Mouse (Mus musculus): ENCODE measurements at regions not wholly inside any gene's neighbourhood (a gene's known extent, or its start where the extent isn't known, plus 50 kb on each side); places are given as distances from the start of the nearest gene placed in this dataset.

GRCm38 (mm10) chr11:45265171-45265988 is 586.5 kb upstream of the Clint1 start:
- TF ChIP-seq POLR2A (IDR thresholded peaks at IDR 0.05; ENCODE audit: borderline replicate concordance, insufficient read depth, low read length) (no peak), CTCF (IDR thresholded peaks at IDR 0.05; ENCODE audit: borderline replicate concordance, insufficient read depth, low read depth, low read length) (no peak)
- Histone ChIP-seq H3K4me3 (replicated peaks; ENCODE audit: insufficient read depth, low read depth, low read length) (no peak overlapping the region), H3K27me3 (ENCODE audit: control insufficient read depth, insufficient read depth, low read length) (no peaks in the 10 kb centered on the region), H3K4me1 (ENCODE audit: control insufficient read depth, insufficient read depth, low read length) (no peaks in the 10 kb centered on the region), H3K27ac (ENCODE audit: insufficient read depth, low read length) (no peak overlapping the region)
- WGBS, result 67% methylated on average over 17 of the region's 17 CpGs
- no peak for DNase-seq

DNA sequence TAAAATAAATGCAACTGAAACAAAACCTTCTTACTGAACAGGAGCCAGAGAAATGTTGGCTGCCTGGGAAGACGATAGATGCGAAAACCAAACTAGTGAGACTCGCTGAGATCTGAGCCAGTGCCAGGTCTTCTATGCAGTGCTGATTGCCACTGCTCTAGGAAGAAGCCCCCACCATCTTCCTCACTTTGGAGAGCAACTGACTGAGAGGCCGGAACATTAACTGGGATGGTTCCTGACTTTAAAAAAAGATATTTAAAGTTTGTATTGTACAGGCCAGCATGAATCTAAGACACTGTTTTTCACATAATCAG is 585.9 kb upstream of the Clint1 start:
- Histone ChIP-seq H3K4me1 (ENCODE audit: control insufficient read depth, insufficient read depth, low read length) (no peaks in the 10 kb centered on the region), H3K27me3 (ENCODE audit: control insufficient read depth, insufficient read depth, low read length) (no peaks in the 10 kb centered on the region), H3K27ac (ENCODE audit: insufficient read depth, low read length) (no peak overlapping the region), H3K4me3 (replicated peaks; ENCODE audit: insufficient read depth, low read depth, low read length) (no peak overlapping the region)
- TF ChIP-seq CTCF (IDR thresholded peaks at IDR 0.05; ENCODE audit: borderline replicate concordance, insufficient read depth, low read depth, low read length) (no peak), POLR2A (IDR thresholded peaks at IDR 0.05; ENCODE audit: borderline replicate concordance, insufficient read depth, low read length) (no peak)
- 46% methylated on average over 4 of the region's 4 CpGs for WGBS
- DNase-seq, result no peak

DNA sequence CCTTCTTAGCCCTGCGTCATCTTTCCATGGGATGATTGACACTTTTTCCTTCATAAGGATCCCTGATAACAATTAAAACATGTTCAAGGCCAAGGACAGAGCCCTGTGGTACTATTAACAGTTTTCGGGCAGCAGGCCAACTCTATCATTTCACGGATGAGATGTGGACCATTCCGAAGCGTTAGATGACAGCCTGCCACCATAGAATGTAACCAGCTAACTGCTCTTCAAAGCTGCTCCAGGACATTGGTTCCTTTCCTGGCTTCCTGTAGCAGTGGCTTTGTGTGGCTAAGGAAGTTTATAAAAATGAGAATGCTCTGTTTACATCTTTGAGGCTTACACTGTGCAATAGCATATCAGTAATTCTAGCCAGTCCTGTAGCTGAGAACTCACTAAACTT is 582.6 kb upstream of the Clint1 start:
- no peak overlapping the region for H3K27ac ChIP-seq (ENCODE audit: insufficient read depth, low read length)
- no peaks in the 10 kb centered on the region; the same call in 1 of the 2 replicates for H3K4me1 ChIP-seq (ENCODE audit: control insufficient read depth, insufficient read depth, low read length)
- WGBS, result 23% methylated on average over 5 of the region's 5 CpGs
- TF ChIP-seq CTCF (IDR thresholded peaks at IDR 0.05; ENCODE audit: borderline replicate concordance, insufficient read depth, low read depth, low read length) (no peak), POLR2A (IDR thresholded peaks at IDR 0.05; ENCODE audit: borderline replicate concordance, insufficient read depth, low read length) (no peak)
- H3K4me3 ChIP-seq (replicated peaks; ENCODE audit: insufficient read depth, low read depth, low read length), result no peak overlapping the region
- H3K27me3 ChIP-seq (ENCODE audit: control insufficient read depth, insufficient read depth, low read length), result no peaks in the 10 kb centered on the region
- DNase-seq, result no peak

DNA sequence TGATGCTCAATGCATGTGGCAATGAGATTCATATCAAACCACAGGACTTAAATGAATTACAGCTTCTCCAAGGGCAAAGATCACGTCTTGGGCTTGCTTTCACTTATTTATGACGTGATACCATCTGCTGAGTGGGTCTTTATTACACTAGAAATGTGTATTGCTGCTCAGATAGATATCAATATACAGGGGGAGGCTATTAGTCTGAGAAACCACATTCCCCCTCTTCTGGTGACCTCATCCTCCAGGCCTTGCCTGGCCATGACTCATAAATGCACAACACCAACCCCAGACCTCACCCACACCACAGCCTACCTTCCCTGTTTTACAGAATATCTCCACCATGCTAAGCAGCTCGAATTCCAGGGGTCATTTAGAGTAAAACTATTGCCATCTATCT is 580.6 kb upstream of the Clint1 start:
- peaks cover 3% of the 10 kb centered on the region for H3K4me1 ChIP-seq (ENCODE audit: control insufficient read depth, insufficient read depth, low read length)
- no peak for TF ChIP-seq POLR2A (IDR thresholded peaks at IDR 0.05; ENCODE audit: borderline replicate concordance, insufficient read depth, low read length)
- TF ChIP-seq CTCF (IDR thresholded peaks at IDR 0.05; ENCODE audit: borderline replicate concordance, insufficient read depth, low read depth, low read length), result no peak
- DNase-seq, result no peak
- 75% methylated on average over 3 of the region's 3 CpGs for WGBS
- H3K27ac ChIP-seq (ENCODE audit: insufficient read depth, low read length), result no peak overlapping the region
- H3K27me3 ChIP-seq (ENCODE audit: control insufficient read depth, insufficient read depth, low read length), result no peaks in the 10 kb centered on the region
- no peak overlapping the region for H3K4me3 ChIP-seq (replicated peaks; ENCODE audit: insufficient read depth, low read depth, low read length)

- Histone ChIP-seq H3K4me3 (replicated peaks; ENCODE audit: insufficient read depth, low read depth, low read length) (no peak overlapping the region), H3K27me3 (ENCODE audit: control insufficient read depth, insufficient read depth, low read length) (no peaks in the 10 kb centered on the region; the same call in 1 of the 2 replicates), H3K4me1 (ENCODE audit: control insufficient read depth, insufficient read depth, low read length) (peaks cover 3% of the 10 kb centered on the region), H3K27ac (ENCODE audit: insufficient read depth, low read length) (no peak overlapping the region)
- DNase-seq, result peak; percentile 32 to 56
- 45% methylated on average over 10 of the region's 10 CpGs for WGBS
- TF ChIP-seq CTCF (IDR thresholded peaks at IDR 0.05; ENCODE audit: borderline replicate concordance, insufficient read depth, low read depth, low read length), result no peak
Observed at GRCm38 (mm10) chr11:45274446-45275119, 577.3 kb upstream of the Clint1 start.

DNA sequence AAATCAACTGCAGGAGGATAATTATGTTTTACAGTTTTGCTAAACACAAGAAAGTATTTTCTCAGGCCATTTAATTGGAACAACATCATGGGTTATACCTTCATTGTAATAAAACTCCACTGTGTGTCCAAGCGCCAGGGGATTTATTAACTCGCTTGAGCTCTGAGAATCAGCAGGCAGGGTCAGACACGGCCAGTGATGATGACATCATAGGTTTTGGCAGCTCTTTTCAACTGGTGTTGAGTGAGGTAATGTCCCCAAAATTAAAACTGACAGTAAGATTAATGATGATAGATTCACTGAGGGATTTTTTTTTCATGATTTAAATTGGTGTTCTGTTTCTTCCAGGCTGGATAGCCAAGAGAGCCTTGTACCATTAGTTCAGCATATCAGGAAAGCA is 576.7 kb upstream of the Clint1 start:
- Histone ChIP-seq H3K4me1 (ENCODE audit: control insufficient read depth, insufficient read depth, low read length) (peaks cover 3% of the 10 kb centered on the region), H3K4me3 (replicated peaks; ENCODE audit: insufficient read depth, low read depth, low read length) (no peak overlapping the region), H3K27ac (ENCODE audit: insufficient read depth, low read length) (no peak overlapping the region), H3K27me3 (ENCODE audit: control insufficient read depth, insufficient read depth, low read length) (no peaks in the 10 kb centered on the region; the same call in 1 of the 2 replicates)
- DNase-seq, result peak in 1 of 2 experiments; percentile 27
- TF ChIP-seq CTCF (IDR thresholded peaks at IDR 0.05; ENCODE audit: borderline replicate concordance, insufficient read depth, low read depth, low read length) (no peak), POLR2A (IDR thresholded peaks at IDR 0.05; ENCODE audit: borderline replicate concordance, insufficient read depth, low read length) (no peak)
- WGBS, result 35% methylated on average over 3 of the region's 3 CpGs

GRCm38 (mm10) chr11:45296772-45297171 is 555.1 kb upstream of the Clint1 start:
- Histone ChIP-seq H3K4me3 (replicated peaks; ENCODE audit: insufficient read depth, low read depth, low read length) (no peak overlapping the region), H3K27ac (ENCODE audit: insufficient read depth, low read length) (no peak overlapping the region), H3K27me3 (ENCODE audit: control insufficient read depth, insufficient read depth, low read length) (no peaks in the 10 kb centered on the region; the same call in 1 of the 2 replicates), H3K4me1 (ENCODE audit: control insufficient read depth, insufficient read depth, low read length) (no peaks in the 10 kb centered on the region)
- TF ChIP-seq POLR2A (IDR thresholded peaks at IDR 0.05; ENCODE audit: borderline replicate concordance, insufficient read depth, low read length) (no peak), CTCF (IDR thresholded peaks at IDR 0.05; ENCODE audit: borderline replicate concordance, insufficient read depth, low read depth, low read length) (no peak)
- 88% methylated on average over 2 of the region's 2 CpGs for WGBS
- DNase-seq, result no peak

DNA sequence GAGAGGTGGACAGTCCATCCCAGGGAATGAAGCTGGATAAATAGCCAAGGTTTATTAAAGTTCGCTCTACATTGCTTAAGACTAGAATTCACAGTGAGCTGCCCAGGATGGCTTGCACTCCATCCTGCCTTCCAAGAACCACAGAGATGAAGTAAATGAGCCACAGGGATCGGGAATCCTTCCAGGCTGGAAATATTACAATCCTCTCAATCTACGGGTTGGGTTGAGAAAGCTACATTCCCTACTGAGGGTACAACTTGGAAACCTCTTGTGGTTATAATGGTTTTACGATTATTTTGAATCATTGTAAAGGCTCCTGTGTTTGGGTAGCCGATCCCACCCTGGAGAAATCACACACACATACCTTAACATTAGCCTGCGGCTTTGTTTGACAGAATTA is 539.9 kb upstream of the Clint1 start:
- Histone ChIP-seq H3K4me1 (ENCODE audit: control insufficient read depth, insufficient read depth, low read length) (no peaks in the 10 kb centered on the region), H3K27ac (ENCODE audit: insufficient read depth, low read length) (no peak overlapping the region), H3K27me3 (ENCODE audit: control insufficient read depth, insufficient read depth, low read length) (no peaks in the 10 kb centered on the region), H3K4me3 (replicated peaks; ENCODE audit: insufficient read depth, low read depth, low read length) (no peak overlapping the region)
- DNase-seq, result peak in 1 of 2 experiments; percentile 2
- TF ChIP-seq CTCF (IDR thresholded peaks at IDR 0.05; ENCODE audit: borderline replicate concordance, insufficient read depth, low read depth, low read length) (no peak), POLR2A (IDR thresholded peaks at IDR 0.05; ENCODE audit: borderline replicate concordance, insufficient read depth, low read length) (no peak)
- WGBS, result 68% methylated on average over 6 of the region's 6 CpGs

Measured in cerebellum, adult 2 months (tissue).